Mouse (Mus musculus) layer of hippocampus, adult 18-20 months (tissue): ENCODE results near the gene Mrpl37. TPM values are rescaled to one million over a fixed set of nuclear protein-coding genes. Genes with fewer than 3 reads are reported as not detected.

Experiments
- DNase-seq, 2 experiments: peaks; one replicate each; pipeline ENCODE4 v3.0.0; 2022; ENCODE audit warnings: low spot score in 2 of 2
- total RNA-seq, 2 experiments: library from RNA; stranded (reverse); gene quantifications; 2 replicates each; pipeline ENCODE4 v1.2.3; 2021

Gene Mrpl37
- total RNA-seq, 2 experiments from 2014 or later, result 56.7 to 58.7 TPM

- DNase-seq, result no peak
These were observed 628 bp upstream of the Mrpl37 start for GRCm38 (mm10) chr4:107067151-107067840.

- no peak for DNase-seq
These were observed 2.1 kb downstream of the Mrpl37 start for GRCm38 (mm10) chr4:107064394-107065098.

- DNase-seq, result no peak
These were observed 3.5 kb downstream of the Mrpl37 start for GRCm38 (mm10) chr4:107063214-107063613.

GRCm38 (mm10) chr4:107061560-107061959 is 5.1 kb downstream of the Mrpl37 start:
- DNase-seq, result no peak

GRCm38 (mm10) chr4:107058781-107059180 is 7.9 kb downstream of the Mrpl37 start:
- DNase-seq, result no peak

GRCm38 (mm10) chr4:107058346-107058745 is 8.3 kb downstream of the Mrpl37 start:
- no peak for DNase-seq

GRCm38 (mm10) chr4:107056088-107056487 is 10.6 kb downstream of the Mrpl37 start:
- DNase-seq, result no peak

- DNase-seq, result no peak
These were observed 13.6 kb downstream of the Mrpl37 start for GRCm38 (mm10) chr4:107052962-107053553.

- no peak for DNase-seq
These were observed 14.8 kb downstream of the Mrpl37 start for GRCm38 (mm10) chr4:107051889-107052288.

GRCm38 (mm10) chr4:107048568-107049162 is 18.0 kb downstream of the Mrpl37 start:
- peak in 1 of 2 experiments; percentile 52 for DNase-seq

GRCm38 (mm10) chr4:107047806-107048205 is 18.9 kb downstream of the Mrpl37 start:
- DNase-seq, result no peak

GRCm38 (mm10) chr4:107045188-107045587 is 21.5 kb downstream of the Mrpl37 start:
- DNase-seq, result no peak

- DNase-seq, result no peak
These were observed 24.4 kb downstream of the Mrpl37 start for GRCm38 (mm10) chr4:107042304-107042703.

- no peak for DNase-seq
These were observed 27.4 kb downstream of the Mrpl37 start for GRCm38 (mm10) chr4:107039270-107039669.

GRCm38 (mm10) chr4:107038303-107038702 is 28.4 kb downstream of the Mrpl37 start:
- peak in 1 of 2 experiments; percentile 47 for DNase-seq

- no peak for DNase-seq
These were observed 29.7 kb downstream of the Mrpl37 start for GRCm38 (mm10) chr4:107036985-107037384.

GRCm38 (mm10) chr4:107035689-107036088 is 31.0 kb downstream of the Mrpl37 start:
- DNase-seq, result no peak

GRCm38 (mm10) chr4:107026451-107026850 is 40.2 kb downstream of the Mrpl37 start:
- no peak for DNase-seq

- DNase-seq, result no peak
These were observed 41.3 kb downstream of the Mrpl37 start for GRCm38 (mm10) chr4:107025369-107025768.

GRCm38 (mm10) chr4:107024899-107025298 is 41.8 kb downstream of the Mrpl37 start:
- no peak for DNase-seq

- DNase-seq, result no peak
These were observed 45.2 kb downstream of the Mrpl37 start for GRCm38 (mm10) chr4:107021464-107021863.
